Mouse (Mus musculus): ENCODE measurements around the gene Grik1.

GRCm38 (mm10) chr16:88252676-88253075 is 37.4 kb downstream of the Grik1 start:
- TF ChIP-seq CTCF (conservative IDR thresholded peaks at IDR 0.05; ENCODE audit: low read length) (no peak), NANOG (IDR thresholded peaks at IDR 0.05; ENCODE audit: borderline replicate concordance, low read length) (no peak), POU5F1 (IDR thresholded peaks at IDR 0.05; ENCODE audit: borderline replicate concordance, low read length) (no peak)
